Mouse (Mus musculus): ENCODE data around the gene Kcnma1. TPM values are rescaled to one million over a fixed set of nuclear protein-coding genes. Genes with fewer than 3 reads are reported as not detected.
A peak's percentile ranks its signal among the peaks of the same experiment; 100 is the strongest.

Gene Kcnma1
- polyA plus RNA-seq, 1 experiment: 0.26 TPM

- Histone ChIP-seq H3ac (ENCODE audit: control insufficient read depth, insufficient read length) (no peak overlapping the region), H3K4me3 (no peak overlapping the region), H3K79me2 (ENCODE audit: control insufficient read depth, insufficient read depth) (no peaks in the 10 kb centered on the region), H3K27me3 (ENCODE audit: control insufficient read depth, insufficient read depth, insufficient read length) (no peaks in the 10 kb centered on the region), H3K36me3 (ENCODE audit: control insufficient read depth, insufficient read depth) (no peaks in the 10 kb centered on the region), H3K4me2 (ENCODE audit: low read depth) (no peak overlapping the region)
- no peak for TF ChIP-seq USF1 (IDR thresholded peaks at IDR 0.05; ENCODE audit: low read depth)
Observed at GRCm38 (mm10) chr14:23502236-23502790, 512.0 kb downstream of the Kcnma1 start.

- H3ac ChIP-seq (ENCODE audit: control insufficient read depth, insufficient read length): no peak overlapping the region
- no peak overlapping the region for H3K4me3 ChIP-seq
- no peaks in the 10 kb centered on the region for H3K36me3 ChIP-seq (ENCODE audit: control insufficient read depth, insufficient read depth)
- no peak overlapping the region for H3K4me2 ChIP-seq (ENCODE audit: low read depth)
- H3K79me2 ChIP-seq (ENCODE audit: control insufficient read depth, insufficient read depth): no peaks in the 10 kb centered on the region
- no peak for TF ChIP-seq MYOD1 (IDR thresholded peaks at IDR 0.05; ENCODE audit: control insufficient read depth in 1 of 3, insufficient read length in 2 of 3, low read depth in 2 of 3)
- no peak for TF ChIP-seq MYOG (IDR thresholded peaks at IDR 0.05; ENCODE audit: control insufficient read depth in 1 of 3, insufficient read depth in 1 of 3, insufficient read length in 2 of 3, low read depth in 2 of 3)
- H3K27me3 ChIP-seq (ENCODE audit: control insufficient read depth, insufficient read depth, insufficient read length): peaks cover 5% of the 10 kb centered on the region
Observed at GRCm38 (mm10) chr14:23496801-23497200, 517.5 kb downstream of the Kcnma1 start.

GRCm38 (mm10) chr14:23496236-23496740 lies 518.0 kb downstream of the Kcnma1 start:
- TF ChIP-seq MYOG (IDR thresholded peaks at IDR 0.05; ENCODE audit: control insufficient read depth in 1 of 3, insufficient read depth in 1 of 3, insufficient read length in 2 of 3, low read depth in 2 of 3) (no peak), E2F4 (IDR thresholded peaks at IDR 0.05; ENCODE audit: insufficient read depth) (no peak), TCF3 (IDR thresholded peaks at IDR 0.05; ENCODE audit: insufficient read length, low read depth) (no peak), SRF (IDR thresholded peaks at IDR 0.05; ENCODE audit: control insufficient read depth, insufficient read length, low read depth) (no peak), POLR2A (IDR thresholded peaks at IDR 0.05; ENCODE audit: insufficient read length, low read depth) (no peak)
- Histone ChIP-seq H3K4me2 (ENCODE audit: low read depth) (no peak overlapping the region), H3ac (ENCODE audit: control insufficient read depth, insufficient read length) (no peak overlapping the region), H3K79me2 (ENCODE audit: control insufficient read depth, insufficient read depth) (no peaks in the 10 kb centered on the region), H3K27me3 (ENCODE audit: control insufficient read depth, insufficient read depth, insufficient read length) (peaks cover 5% of the 10 kb centered on the region), H3K36me3 (ENCODE audit: control insufficient read depth, insufficient read depth) (no peaks in the 10 kb centered on the region), H3K4me3 (no peak overlapping the region)

GRCm38 (mm10) chr14:23494496-23494800 lies 519.8 kb downstream of the Kcnma1 start:
- Histone ChIP-seq H3K4me3 (no peak overlapping the region), H3K79me2 (ENCODE audit: control insufficient read depth, insufficient read depth) (no peaks in the 10 kb centered on the region), H3K36me3 (ENCODE audit: control insufficient read depth, insufficient read depth) (no peaks in the 10 kb centered on the region), H3K27me3 (ENCODE audit: control insufficient read depth, insufficient read depth, insufficient read length) (peaks cover 5% of the 10 kb centered on the region), H3K4me2 (ENCODE audit: low read depth) (no peak overlapping the region), H3ac (ENCODE audit: control insufficient read depth, insufficient read length) (no peak overlapping the region)
- peak; percentile 32; the same call in 1 of the 2 replicates for TF ChIP-seq CEBPB (IDR thresholded peaks at IDR 0.05; ENCODE audit: insufficient read depth, poor library complexity, severe bottlenecking)
- TF ChIP-seq POLR2A (IDR thresholded peaks at IDR 0.05; ENCODE audit: insufficient read length, low read depth): no peak
- no peak for TF ChIP-seq REST (IDR thresholded peaks at IDR 0.05; ENCODE audit: insufficient read depth, insufficient read length)
- TF ChIP-seq E2F4 (IDR thresholded peaks at IDR 0.05; ENCODE audit: insufficient read depth): no peak
- no peak for TF ChIP-seq TCF12 (IDR thresholded peaks at IDR 0.05; ENCODE audit: insufficient read depth, poor library complexity, severe bottlenecking)
- TF ChIP-seq MAX (IDR thresholded peaks at IDR 0.05; ENCODE audit: low read depth): no peak

GRCm38 (mm10) chr14:23493750-23494495 lies 520.4 kb downstream of the Kcnma1 start:
- TF ChIP-seq REST (IDR thresholded peaks at IDR 0.05; ENCODE audit: insufficient read depth, insufficient read length) (no peak), TCF3 (IDR thresholded peaks at IDR 0.05; ENCODE audit: insufficient read length, low read depth) (no peak), MYOD1 (IDR thresholded peaks at IDR 0.05; ENCODE audit: control insufficient read depth in 1 of 3, insufficient read length in 2 of 3, low read depth in 2 of 3) (no peak), E2F4 (IDR thresholded peaks at IDR 0.05; ENCODE audit: insufficient read depth) (no peak), POLR2AphosphoS2 (IDR thresholded peaks at IDR 0.05; ENCODE audit: insufficient read length, low read depth) (no peak), USF1 (IDR thresholded peaks at IDR 0.05; ENCODE audit: low read depth) (no peak)
- Histone ChIP-seq H3ac (ENCODE audit: control insufficient read depth, insufficient read length) (no peak overlapping the region), H3K36me3 (ENCODE audit: control insufficient read depth, insufficient read depth) (no peaks in the 10 kb centered on the region), H3K79me2 (ENCODE audit: control insufficient read depth, insufficient read depth) (no peaks in the 10 kb centered on the region), H3K4me2 (ENCODE audit: low read depth) (no peak overlapping the region), H3K4me3 (no peak overlapping the region), H3K27me3 (ENCODE audit: control insufficient read depth, insufficient read depth, insufficient read length) (peaks cover 5% of the 10 kb centered on the region)
